Mouse (Mus musculus) limb, embryonic 13.5 days (tissue): ENCODE results near the gene Tnc. TPM values are rescaled to one million over a fixed set of nuclear protein-coding genes. Genes with fewer than 3 reads are reported as not detected.
"Not testable (repeated sequence)": the region's sequence is repeated elsewhere in the genome, so short reads cannot be mapped to it uniquely, and the experiment has no call there.

Experiments
- ATAC-seq: fragments of 200-750 bp; cut with Nextera tagmentation; 2 replicates; pipeline ENCODE4 v1.8.0; 2017; ENCODE audit warnings: low read depth, moderate number of reproducible peaks, moderate TSS enrichment; ENCODE audit not compliant: low FRiP score
- H3K27ac ChIP-seq: fragments of 300-500 bp; sonication (generic); 2 replicates; pipeline ENCODE4 v1.5.1; 2015; ENCODE audit warnings: inconsistent platforms, mild to moderate bottlenecking, moderate library complexity
- H3K27me3 ChIP-seq: fragments of 300-500 bp; sonication (generic); 2 replicates; pipeline ENCODE4 v1.6.1; 2015; ENCODE audit warnings: mild to moderate bottlenecking, inconsistent platforms
- H3K36me3 ChIP-seq: fragments of 300-500 bp; sonication (generic); 2 replicates; pipeline ENCODE4 v1.6.1; 2015; ENCODE audit warnings: inconsistent platforms, mild to moderate bottlenecking, moderate library complexity
- H3K4me1 ChIP-seq: fragments of 300-500 bp; sonication (generic); 2 replicates; pipeline ENCODE4 v1.6.1; 2015; ENCODE audit warnings: inconsistent platforms
- H3K4me2 ChIP-seq: fragments of 300-500 bp; sonication (generic); replicated peaks from 2 replicates; pipeline ENCODE4 v1.6.1; 2015; ENCODE audit warnings: inconsistent platforms, mild to moderate bottlenecking, moderate library complexity
- H3K4me3 ChIP-seq: fragments of 300-500 bp; sonication (generic); 2 replicates; pipeline ENCODE4 v1.5.1; 2015; ENCODE audit warnings: moderate library complexity, mild to moderate bottlenecking, inconsistent platforms
- H3K9ac ChIP-seq: fragments of 300-500 bp; sonication (generic); 2 replicates; pipeline ENCODE4 v1.6.1; 2015; ENCODE audit warnings: mild to moderate bottlenecking, inconsistent platforms
- H3K9me3 ChIP-seq: fragments of 300-500 bp; sonication (generic); 2 replicates; pipeline ENCODE4 v1.6.1; 2016; ENCODE audit warnings: inconsistent platforms
- WGBS: fragments of 180-500 bp; shearing (Covaris S2); methylation state at CpG from one replicate; pipeline ENCODE4 v1.1.7; 2015; 5-methylcytosine and 5-hydroxymethylcytosine counted together
- polyA plus RNA-seq: library from polyadenylated mRNA; unstranded; fragments of >200 nt; fragmentation: Nextera tagmentation; extraction: Ambion mirVana; gene quantifications from 2 replicates; pipeline ENCODE4 v1.2.1, GENCODE M21; 2015

Gene Tnc
- polyA plus RNA-seq, 1 experiment from 2014 or later, result 65.4 TPM

GRCm38 (mm10) chr4:63950054-63950453, 96.8 kb downstream of the Tnc start:
- Histone ChIP-seq H3K9me3 (no peaks in the 10 kb centered on the region), H3K27ac (no peak overlapping the region), H3K36me3 (no peaks in the 10 kb centered on the region), H3K27me3 (no peaks in the 10 kb centered on the region), H3K4me1 (no peaks in the 10 kb centered on the region), H3K4me3 (no peak overlapping the region), H3K4me2 (no peak overlapping the region), H3K9ac (no peak overlapping the region)
- ATAC-seq, result no peak
- WGBS, result 84% methylated on average over 9 of the region's 9 CpGs

GRCm38 (mm10) chr4:63948688-63949073, 98.1 kb downstream of the Tnc start:
- H3K9ac ChIP-seq, H3K27me3 ChIP-seq, H3K4me3 ChIP-seq, H3K9me3 ChIP-seq, H3K27ac ChIP-seq, H3K36me3 ChIP-seq, ATAC-seq, H3K4me1 ChIP-seq, H3K4me2 ChIP-seq: not testable (repeated sequence)
- WGBS, result 88% methylated on average over 5 of the region's 5 CpGs

GRCm38 (mm10) chr4:63948066-63948687, 98.6 kb downstream of the Tnc start:
- 37% methylated on average over 12 of the region's 12 CpGs for WGBS
- H3K27ac ChIP-seq, result no peak overlapping the region
- no peaks in the 10 kb centered on the region for H3K36me3 ChIP-seq
- H3K4me1 ChIP-seq, result no peaks in the 10 kb centered on the region
- H3K9ac ChIP-seq, result no peak overlapping the region
- H3K4me2 ChIP-seq, result no peak overlapping the region
- no peaks in the 10 kb centered on the region for H3K27me3 ChIP-seq
- H3K4me3 ChIP-seq, result no peak overlapping the region
- ATAC-seq, result peak; percentile 72
- no peaks in the 10 kb centered on the region for H3K9me3 ChIP-seq

- WGBS, result 72% methylated on average over 5 of the region's 5 CpGs
- Histone ChIP-seq H3K27ac (no peak overlapping the region), H3K36me3 (no peaks in the 10 kb centered on the region), H3K9ac (no peak overlapping the region), H3K9me3 (no peaks in the 10 kb centered on the region), H3K4me1 (no peaks in the 10 kb centered on the region), H3K27me3 (no peaks in the 10 kb centered on the region), H3K4me3 (no peak overlapping the region), H3K4me2 (no peak overlapping the region)
- ATAC-seq, result no peak
Observed at GRCm38 (mm10) chr4:63943813-63944212, 103.0 kb downstream of the Tnc start.

GRCm38 (mm10) chr4:63942875-63943274, 103.9 kb downstream of the Tnc start:
- ATAC-seq, result no peak
- no peak overlapping the region for H3K4me2 ChIP-seq
- no peaks in the 10 kb centered on the region for H3K4me1 ChIP-seq
- H3K27ac ChIP-seq, result no peak overlapping the region
- H3K36me3 ChIP-seq, result no peaks in the 10 kb centered on the region
- H3K9me3 ChIP-seq, result no peaks in the 10 kb centered on the region
- H3K4me3 ChIP-seq, result no peak overlapping the region
- no peak overlapping the region for H3K9ac ChIP-seq
- no peaks in the 10 kb centered on the region for H3K27me3 ChIP-seq
- 85% methylated on average over 3 of the region's 3 CpGs for WGBS

- Histone ChIP-seq H3K9me3 (no peaks in the 10 kb centered on the region), H3K4me2 (no peak overlapping the region), H3K4me3 (no peak overlapping the region), H3K4me1 (no peaks in the 10 kb centered on the region), H3K36me3 (no peaks in the 10 kb centered on the region), H3K9ac (no peak overlapping the region), H3K27ac (no peak overlapping the region), H3K27me3 (no peaks in the 10 kb centered on the region)
- WGBS, result 83% methylated on average over 2 of the region's 2 CpGs
- no peak for ATAC-seq
Observed at GRCm38 (mm10) chr4:63941420-63941819, 105.4 kb downstream of the Tnc start.

GRCm38 (mm10) chr4:63939428-63939827, 107.4 kb downstream of the Tnc start:
- Histone ChIP-seq H3K4me2 (no peak overlapping the region), H3K27me3 (no peaks in the 10 kb centered on the region), H3K36me3 (no peaks in the 10 kb centered on the region), H3K9ac (no peak overlapping the region), H3K27ac (no peak overlapping the region), H3K4me3 (no peak overlapping the region), H3K4me1 (no peaks in the 10 kb centered on the region), H3K9me3 (no peaks in the 10 kb centered on the region)
- 77% methylated on average over 3 of the region's 3 CpGs for WGBS
- no peak for ATAC-seq

- H3K36me3 ChIP-seq, result no peaks in the 10 kb centered on the region
- WGBS, result 89% methylated on average over 4 of the region's 4 CpGs
- no peaks in the 10 kb centered on the region for H3K27me3 ChIP-seq
- H3K4me1 ChIP-seq, result no peaks in the 10 kb centered on the region
- H3K9me3 ChIP-seq, result no peaks in the 10 kb centered on the region
- no peak overlapping the region for H3K27ac ChIP-seq
- no peak overlapping the region for H3K4me3 ChIP-seq
- no peak for ATAC-seq
- H3K4me2 ChIP-seq, result no peak overlapping the region
- H3K9ac ChIP-seq, result no peak overlapping the region
Observed at GRCm38 (mm10) chr4:63935960-63936359, 110.9 kb downstream of the Tnc start.

GRCm38 (mm10) chr4:63935314-63935713, 111.5 kb downstream of the Tnc start:
- 79% methylated on average over 9 of the region's 9 CpGs for WGBS
- H3K27ac ChIP-seq, result no peak overlapping the region
- ATAC-seq, result no peak
- no peak overlapping the region for H3K4me3 ChIP-seq
- H3K27me3 ChIP-seq, result no peaks in the 10 kb centered on the region
- H3K36me3 ChIP-seq, result no peaks in the 10 kb centered on the region
- no peaks in the 10 kb centered on the region for H3K4me1 ChIP-seq
- H3K4me2 ChIP-seq, result no peak overlapping the region
- H3K9ac ChIP-seq, result no peak overlapping the region
- no peaks in the 10 kb centered on the region for H3K9me3 ChIP-seq

- WGBS, result 77% methylated on average over 2 of the region's 2 CpGs
- Histone ChIP-seq H3K36me3 (no peaks in the 10 kb centered on the region), H3K4me2 (no peak overlapping the region), H3K9me3 (no peaks in the 10 kb centered on the region), H3K27ac (no peak overlapping the region), H3K27me3 (no peaks in the 10 kb centered on the region), H3K4me3 (no peak overlapping the region), H3K4me1 (no peaks in the 10 kb centered on the region), H3K9ac (no peak overlapping the region)
- no peak for ATAC-seq
Observed at GRCm38 (mm10) chr4:63930863-63931262, 116.0 kb downstream of the Tnc start.

- ATAC-seq, result no peak
- Histone ChIP-seq H3K4me3 (no peak overlapping the region), H3K36me3 (no peaks in the 10 kb centered on the region), H3K27ac (no peak overlapping the region), H3K4me1 (no peaks in the 10 kb centered on the region), H3K9ac (no peak overlapping the region), H3K9me3 (no peaks in the 10 kb centered on the region), H3K27me3 (no peaks in the 10 kb centered on the region), H3K4me2 (no peak overlapping the region)
- 49% methylated on average over 2 of the region's 2 CpGs for WGBS
Observed at GRCm38 (mm10) chr4:63929490-63929889, 117.3 kb downstream of the Tnc start.

- Histone ChIP-seq H3K4me2 (no peak overlapping the region), H3K36me3 (no peaks in the 10 kb centered on the region)
- 58% methylated on average over 1 of the region's 1 CpGs for WGBS
Observed at GRCm38 (mm10) chr4:63928192-63928591, 118.6 kb downstream of the Tnc start.

GRCm38 (mm10) chr4:63917181-63917580, 129.6 kb downstream of the Tnc start:
- no peak for ATAC-seq

More at GRCm38 (mm10) chr4:63928192-63928591, 118.6 kb downstream of the Tnc start:
- Histone ChIP-seq H3K4me1 (no peaks in the 10 kb centered on the region), H3K27me3 (no peaks in the 10 kb centered on the region), H3K9me3 (no peaks in the 10 kb centered on the region), H3K9ac (no peak overlapping the region), H3K27ac (no peak overlapping the region), H3K4me3 (no peak overlapping the region)
- ATAC-seq, result no peak

More at GRCm38 (mm10) chr4:63917181-63917580, 129.6 kb downstream of the Tnc start:
- Histone ChIP-seq H3K9ac (no peak overlapping the region), H3K4me1 (no peaks in the 10 kb centered on the region), H3K27me3 (no peaks in the 10 kb centered on the region), H3K27ac (no peak overlapping the region), H3K4me3 (no peak overlapping the region), H3K9me3 (no peaks in the 10 kb centered on the region), H3K36me3 (no peaks in the 10 kb centered on the region), H3K4me2 (no peak overlapping the region)
- 73% methylated on average over 5 of the region's 5 CpGs for WGBS
